Mouse (Mus musculus): Measurements from ENCODE around the gene Ifrd2. TPM values are rescaled to one million over a fixed set of nuclear protein-coding genes. Genes with fewer than 3 reads are reported as not detected.

Gene Ifrd2
- polyA plus RNA-seq, 1 experiment, result 71.2 TPM

DNA sequence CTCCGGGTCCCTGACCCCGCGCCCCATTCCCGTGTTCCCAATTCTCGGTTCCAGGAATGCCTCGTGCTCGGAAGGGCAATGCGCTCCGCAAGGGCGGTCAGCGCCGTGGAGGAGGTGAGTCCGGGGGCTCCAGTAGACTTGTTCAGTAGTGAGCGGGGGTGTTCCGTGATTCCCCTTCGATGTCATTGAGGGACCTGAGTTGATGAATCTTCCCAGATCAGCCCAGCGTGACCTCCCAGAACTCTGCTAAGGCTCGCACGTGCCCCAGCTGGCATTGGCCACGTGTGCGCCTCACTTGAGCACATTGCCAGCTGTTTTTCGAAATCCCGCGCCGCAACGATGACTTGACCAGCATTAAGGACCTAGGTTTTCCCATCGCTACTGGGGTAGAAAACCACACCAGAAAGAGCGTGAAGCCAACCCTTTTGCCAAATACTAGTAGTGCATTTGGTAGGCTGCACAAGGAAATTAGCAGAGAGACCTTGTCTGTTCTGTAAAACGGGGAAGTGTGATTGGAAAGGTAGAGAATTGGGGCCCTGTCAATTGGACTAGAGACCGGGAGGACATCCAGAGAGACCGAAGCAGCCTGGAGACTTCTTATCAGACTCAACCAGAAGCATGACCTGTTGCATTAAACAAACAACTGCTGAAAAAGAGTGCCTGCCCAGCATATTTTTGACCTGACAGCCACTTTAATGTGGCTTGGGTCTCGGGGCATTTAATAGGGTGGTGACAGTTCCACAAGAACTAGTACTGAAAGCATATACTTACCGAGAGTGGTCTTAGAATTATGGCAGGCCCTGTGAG, 594 bp downstream of the Ifrd2 start:
- Histone ChIP-seq H3K36me3 (ENCODE audit: control insufficient read depth, insufficient read depth, low read length) (peaks cover 27% of the 10 kb centered on the region), H3K27ac (ENCODE audit: insufficient read depth, low read length) (peak overlapping the region; percentile 44; the same call in 1 of the 2 replicates), H3K27me3 (ENCODE audit: control insufficient read depth, insufficient read depth, low read length) (no peaks in the 10 kb centered on the region), H3K4me1 (ENCODE audit: control insufficient read depth, insufficient read depth, insufficient read length) (peaks cover 4% of the 10 kb centered on the region; the same call in 1 of the 2 replicates), H3K4me3 (ENCODE audit: extremely low read depth, insufficient read depth, insufficient read length) (peak overlapping the region; percentile 85)
- no peak for DNase-seq (ENCODE audit: low read depth in 1 of 2, low spot score in 2 of 2)
- 2% methylated on average over 33 of the region's 33 CpGs for WGBS
- no peak for TF ChIP-seq CTCF (IDR thresholded peaks at IDR 0.05; ENCODE audit: extremely low read depth, insufficient read depth, insufficient read length, insufficient replicate concordance)
- no peak for TF ChIP-seq POLR2A (IDR thresholded peaks at IDR 0.05; ENCODE audit: low read depth, low read length)

DNA sequence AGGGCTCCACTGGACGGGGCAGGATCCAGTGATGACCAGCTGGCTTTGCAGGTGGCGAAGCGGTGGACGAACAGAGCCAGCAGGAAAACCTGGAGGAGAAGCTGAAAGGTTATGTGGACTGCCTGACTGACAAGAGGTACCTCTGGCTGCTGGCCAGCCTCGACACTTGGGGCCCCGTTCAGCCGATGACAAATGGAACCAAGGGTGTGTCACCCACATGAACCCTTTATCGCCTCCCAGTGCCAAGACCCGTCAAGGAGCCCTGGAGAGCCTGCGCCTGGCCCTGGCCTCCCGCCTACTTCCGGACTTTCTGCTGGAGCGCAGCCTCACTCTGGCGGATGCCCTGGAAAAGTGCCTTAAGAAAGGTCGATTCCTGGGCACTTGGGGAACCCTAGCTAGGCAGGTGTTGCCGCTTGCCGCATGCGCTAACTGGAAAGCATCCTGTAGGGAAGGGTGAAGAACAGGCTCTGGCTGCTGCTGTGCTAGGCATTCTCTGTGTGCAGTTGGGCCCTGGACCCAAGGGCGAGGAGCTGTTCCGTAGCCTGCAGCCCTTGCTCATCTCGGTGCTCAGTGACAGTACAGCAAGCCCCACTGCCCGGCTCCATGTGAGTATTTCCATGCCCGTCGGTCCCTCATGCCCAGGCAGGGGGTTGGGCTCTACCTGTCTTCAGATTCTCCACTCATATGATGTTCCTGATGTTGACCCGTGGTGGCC, 2.8 kb downstream of the Ifrd2 start:
- H3K4me3 ChIP-seq (ENCODE audit: extremely low read depth, insufficient read depth, insufficient read length), result no peak overlapping the region
- DNase-seq (ENCODE audit: low read depth in 1 of 2, low spot score in 2 of 2), result no peak
- 89% methylated on average over 25 of the region's 25 CpGs for WGBS
- TF ChIP-seq CTCF (IDR thresholded peaks at IDR 0.05; ENCODE audit: extremely low read depth, insufficient read depth, insufficient read length, insufficient replicate concordance) (no peak), POLR2A (IDR thresholded peaks at IDR 0.05; ENCODE audit: low read depth, low read length) (no peak)
- H3K4me1 ChIP-seq (ENCODE audit: control insufficient read depth, insufficient read depth, insufficient read length), result peaks cover 4% of the 10 kb centered on the region; the same call in 1 of the 2 replicates
- H3K27me3 ChIP-seq (ENCODE audit: control insufficient read depth, insufficient read depth, low read length), result no peaks in the 10 kb centered on the region
- peaks cover 27% of the 10 kb centered on the region for H3K36me3 ChIP-seq (ENCODE audit: control insufficient read depth, insufficient read depth, low read length)
- H3K27ac ChIP-seq (ENCODE audit: insufficient read depth, low read length), result peak overlapping the region; percentile 11; the same call in 1 of the 2 replicates

DNA sequence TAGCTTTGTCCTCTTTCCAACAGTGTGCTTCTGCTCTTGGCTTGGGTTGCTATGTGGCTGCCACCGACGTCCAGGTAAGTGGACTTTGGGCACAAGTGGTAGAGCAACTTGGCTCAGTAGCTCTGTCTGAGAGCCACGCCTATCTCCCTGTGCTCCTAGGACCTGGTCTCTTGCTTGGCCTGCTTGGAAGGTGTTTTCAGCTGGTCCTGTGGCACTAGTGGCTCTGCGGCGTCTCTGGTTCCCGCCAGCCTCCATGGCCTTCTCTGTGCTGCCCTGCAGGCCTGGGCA, 3.3 kb downstream of the Ifrd2 start:
- WGBS, result 93% methylated on average over 6 of the region's 6 CpGs

DNA sequence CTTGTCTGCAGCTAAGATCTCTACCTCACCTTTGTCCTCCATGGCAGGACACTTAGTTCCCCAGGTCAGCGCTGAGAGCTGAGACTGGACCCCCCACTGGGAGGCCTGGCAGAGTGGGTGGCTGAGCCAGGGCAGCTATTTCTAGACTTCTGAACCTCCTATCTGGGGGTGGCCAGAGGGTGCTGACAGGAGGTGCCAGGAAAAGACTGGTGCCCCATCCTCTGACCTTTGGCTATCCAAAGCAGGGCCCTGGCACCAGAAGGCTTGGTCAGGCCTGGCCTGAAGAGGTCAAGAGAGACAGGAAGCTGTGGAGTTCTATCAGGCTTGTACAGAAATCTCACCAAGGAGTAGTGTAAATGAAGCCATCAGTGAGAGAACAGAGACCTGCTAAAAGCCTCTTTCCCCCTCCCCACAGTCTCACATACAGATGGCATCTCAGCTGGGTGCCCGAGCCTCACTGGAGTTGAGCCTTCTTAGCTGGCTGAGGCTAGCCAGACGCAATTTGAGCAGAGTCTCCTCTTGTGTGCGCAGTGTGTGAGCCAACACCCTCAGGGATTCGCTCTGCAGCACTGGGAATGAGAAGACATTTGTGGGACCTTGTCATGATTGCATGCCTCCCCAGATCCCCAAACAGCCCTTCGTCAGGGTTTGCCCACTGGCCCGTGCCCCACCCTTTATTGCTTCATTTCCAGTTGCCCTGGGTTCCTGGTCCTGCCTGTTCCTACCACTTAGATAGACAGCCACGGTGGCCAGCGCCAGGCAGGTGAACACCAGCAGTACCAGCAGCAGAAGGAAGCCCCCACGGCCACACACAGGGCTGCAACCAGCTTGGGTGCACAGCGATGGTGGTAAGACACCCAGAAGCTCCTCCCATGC, 5.9 kb downstream of the Ifrd2 start:
- Histone ChIP-seq H3K36me3 (ENCODE audit: control insufficient read depth, insufficient read depth, low read length) (peaks cover 27% of the 10 kb centered on the region), H3K27ac (ENCODE audit: insufficient read depth, low read length) (peak overlapping the region; percentile 9; the same call in 1 of the 2 replicates), H3K4me1 (ENCODE audit: control insufficient read depth, insufficient read depth, insufficient read length) (no peaks in the 10 kb centered on the region; the same call in 1 of the 2 replicates), H3K27me3 (ENCODE audit: control insufficient read depth, insufficient read depth, low read length) (no peaks in the 10 kb centered on the region), H3K4me3 (ENCODE audit: extremely low read depth, insufficient read depth, insufficient read length) (no peak overlapping the region)
- TF ChIP-seq CTCF (IDR thresholded peaks at IDR 0.05; ENCODE audit: extremely low read depth, insufficient read depth, insufficient read length, insufficient replicate concordance), result no peak
- no peak for TF ChIP-seq POLR2A (IDR thresholded peaks at IDR 0.05; ENCODE audit: low read depth, low read length)
- no peak for DNase-seq (ENCODE audit: low read depth in 1 of 2, low spot score in 2 of 2)
- WGBS, result 88% methylated on average over 11 of the region's 11 CpGs

More for the DNA sequence above, 3.3 kb downstream of the Ifrd2 start:
- TF ChIP-seq CTCF (IDR thresholded peaks at IDR 0.05; ENCODE audit: extremely low read depth, insufficient read depth, insufficient read length, insufficient replicate concordance), result no peak
- no peak for TF ChIP-seq POLR2A (IDR thresholded peaks at IDR 0.05; ENCODE audit: low read depth, low read length)
- Histone ChIP-seq H3K4me3 (ENCODE audit: extremely low read depth, insufficient read depth, insufficient read length) (no peak overlapping the region), H3K27me3 (ENCODE audit: control insufficient read depth, insufficient read depth, low read length) (no peaks in the 10 kb centered on the region), H3K4me1 (ENCODE audit: control insufficient read depth, insufficient read depth, insufficient read length) (peaks cover 4% of the 10 kb centered on the region; the same call in 1 of the 2 replicates), H3K27ac (ENCODE audit: insufficient read depth, low read length) (no peak overlapping the region), H3K36me3 (ENCODE audit: control insufficient read depth, insufficient read depth, low read length) (peaks cover 27% of the 10 kb centered on the region)
- DNase-seq (ENCODE audit: low read depth in 1 of 2, low spot score in 2 of 2), result no peak

DNA sequence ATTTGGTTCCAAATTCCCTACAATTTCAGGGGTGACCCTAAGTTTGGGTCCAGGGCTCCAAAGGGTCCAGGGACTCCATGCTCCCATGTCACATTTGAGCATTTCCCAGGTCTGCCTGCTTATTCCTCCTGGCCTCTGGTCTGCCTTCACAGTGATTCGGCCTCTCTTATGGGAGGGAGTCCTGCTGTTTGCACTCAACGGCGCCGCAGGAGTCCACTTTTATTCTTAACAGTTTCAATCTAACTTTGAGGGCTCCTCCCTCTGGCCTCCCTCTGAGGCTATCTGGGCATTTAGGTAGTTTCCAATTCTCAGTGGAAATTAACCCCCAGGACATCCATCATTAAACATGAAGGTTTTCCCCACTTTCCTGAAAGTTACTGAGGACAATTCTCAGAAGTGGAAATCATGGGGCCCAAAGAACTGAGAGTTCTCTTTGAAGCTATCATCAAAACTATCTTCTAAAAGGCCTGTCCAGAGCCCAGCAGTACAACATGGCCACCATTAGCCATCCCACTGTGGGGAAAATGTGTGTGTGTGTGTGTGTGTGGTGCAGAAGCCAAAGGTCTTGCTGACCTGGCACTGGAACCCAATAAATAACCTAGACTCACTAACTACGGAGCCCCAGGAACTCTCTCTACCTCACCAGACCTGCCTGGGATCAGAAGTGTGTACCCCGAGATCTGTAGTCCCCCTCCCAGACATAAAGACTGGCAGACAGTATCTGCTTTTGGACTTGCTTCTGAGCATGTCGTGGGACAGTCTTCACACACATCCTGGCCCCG, 7.0 kb downstream of the Ifrd2 start:
- 91% methylated on average over 8 of the region's 8 CpGs for WGBS
- no peak for TF ChIP-seq CTCF (IDR thresholded peaks at IDR 0.05; ENCODE audit: extremely low read depth, insufficient read depth, insufficient read length, insufficient replicate concordance)
- TF ChIP-seq POLR2A (IDR thresholded peaks at IDR 0.05; ENCODE audit: low read depth, low read length), result no peak
- H3K4me1 ChIP-seq (ENCODE audit: control insufficient read depth, insufficient read depth, insufficient read length), result no peaks in the 10 kb centered on the region
- no peak for DNase-seq (ENCODE audit: low read depth in 1 of 2, low spot score in 2 of 2)
- no peak overlapping the region for H3K4me3 ChIP-seq (ENCODE audit: extremely low read depth, insufficient read depth, insufficient read length)
- no peaks in the 10 kb centered on the region for H3K27me3 ChIP-seq (ENCODE audit: control insufficient read depth, insufficient read depth, low read length)
- H3K27ac ChIP-seq (ENCODE audit: insufficient read depth, low read length), result no peak overlapping the region
- H3K36me3 ChIP-seq (ENCODE audit: control insufficient read depth, insufficient read depth, low read length), result peaks cover 27% of the 10 kb centered on the region
